Mouse (Mus musculus) testis, postnatal 14 days (tissue): ENCODE measurements around the gene Ccdc6.
"Not testable (repeated sequence)": the region's sequence is repeated elsewhere in the genome, so short reads cannot be mapped to it uniquely, and the experiment has no call there.

ENCODE experiments used
- DNase-seq: peaks from one replicate; pipeline ENCODE4 v3.0.0; 2021; ENCODE audit warnings: low spot score

Ccdc6 gene

GRCm38 (mm10) chr10:70211281-70211680 lies 114.4 kb downstream of the Ccdc6 start:
- no peak for DNase-seq

GRCm38 (mm10) chr10:70220971-70221370 lies 124.0 kb downstream of the Ccdc6 start:
- no peak for DNase-seq

GRCm38 (mm10) chr10:70222231-70222630 lies 125.3 kb downstream of the Ccdc6 start:
- not testable (repeated sequence) for DNase-seq

- no peak for DNase-seq
Measured at GRCm38 (mm10) chr10:70224571-70224970, 127.7 kb downstream of the Ccdc6 start.

- no peak for DNase-seq
Measured at GRCm38 (mm10) chr10:70225760-70226159, 128.8 kb downstream of the Ccdc6 start.

GRCm38 (mm10) chr10:70226608-70227007 lies 129.7 kb downstream of the Ccdc6 start:
- no peak for DNase-seq

- DNase-seq: no peak
Measured at GRCm38 (mm10) chr10:70230352-70230751, 133.4 kb downstream of the Ccdc6 start.

- DNase-seq: no peak
Measured at GRCm38 (mm10) chr10:70237936-70238335, 141.0 kb downstream of the Ccdc6 start.
